Mouse (Mus musculus) intestine, embryonic 16.5 days (tissue): ENCODE measurements around the gene Dkc1. TPM values are rescaled to one million over a fixed set of nuclear protein-coding genes. Genes with fewer than 3 reads are reported as not detected.

Experiments
- polyA plus RNA-seq: library from polyadenylated mRNA; unstranded; fragments of >200 nt; fragmentation: Nextera tagmentation; extraction: Ambion mirVana; gene quantifications from 2 replicates; pipeline ENCODE4 v1.2.1, GENCODE M21; 2015

Dkc1 gene
- polyA plus RNA-seq, 1 experiment from 2014 or later: 127 TPM

Other genes with a start within 250 kb of the Dkc1 start
- gene Gab3, start 10.4 kb upstream of the Dkc1 start, polyA plus RNA-seq: 2.0 and 2.2 TPM in 2 replicates
- gene Mpp1, start 35.2 kb downstream of the Dkc1 start, polyA plus RNA-seq: 136 and 153 TPM in 2 replicates
- gene Smim9, start 67.9 kb downstream of the Dkc1 start, polyA plus RNA-seq: not detected in 2 replicates